Mouse (Mus musculus) lung, embryonic 16.5 days (tissue): ENCODE results near the gene Mlxip. TPM values are rescaled to one million over a fixed set of nuclear protein-coding genes. Genes with fewer than 3 reads are reported as not detected.
A peak's percentile ranks its signal among the peaks of the same experiment; 100 is the strongest.

Source experiments
- ATAC-seq: fragments of 200-750 bp; cut with Nextera tagmentation; 2 replicates; pipeline ENCODE4 v1.8.0; 2017; ENCODE audit warnings: low read depth, mild to moderate bottlenecking, moderate library complexity
- H3K27ac ChIP-seq: fragments of 300-500 bp; sonication (generic); 2 replicates; pipeline ENCODE4 v1.5.1; 2014; ENCODE audit warnings: mild to moderate bottlenecking, control low read depth, low read length
- H3K27me3 ChIP-seq: fragments of 300-500 bp; sonication (generic); 2 replicates; pipeline ENCODE4 v1.6.1; 2014; ENCODE audit warnings: low read depth, low read length, mixed read lengths; ENCODE audit not compliant: control insufficient read depth, insufficient read depth
- H3K36me3 ChIP-seq: fragments of 300-500 bp; sonication (generic); 2 replicates; pipeline ENCODE4 v1.6.1; 2014; ENCODE audit warnings: low read length; ENCODE audit not compliant: control insufficient read depth, insufficient read depth
- H3K4me1 ChIP-seq: fragments of 300-500 bp; sonication (generic); replicated peaks from 2 replicates; pipeline ENCODE4 v1.6.1; 2014; ENCODE audit warnings: low read length, mixed read lengths; ENCODE audit not compliant: control insufficient read depth, insufficient read depth
- H3K4me2 ChIP-seq: fragments of 300-500 bp; sonication (generic); 2 replicates; pipeline ENCODE4 v1.6.1; 2014; ENCODE audit warnings: low read depth, low read length, control low read depth
- H3K4me3 ChIP-seq: fragments of 300-500 bp; sonication (generic); 2 replicates; pipeline ENCODE4 v1.5.1; 2014; ENCODE audit warnings: mild to moderate bottlenecking, low read length, control low read depth
- H3K9ac ChIP-seq: fragments of 300-500 bp; sonication (generic); 2 replicates; pipeline ENCODE4 v1.6.1; 2014; ENCODE audit warnings: low read length, control low read depth
- H3K9me3 ChIP-seq: fragments of 300-500 bp; sonication (generic); 2 replicates; pipeline ENCODE4 v1.6.1; 2016; ENCODE audit warnings: low read length; ENCODE audit not compliant: control insufficient read depth
- WGBS: fragments of 180-500 bp; shearing (Covaris S2); extraction: QIAGEN DNeasy Blood & Tissue Kit; methylation state at CpG from one replicate; pipeline ENCODE4 v1.1.7; 2014; 5-methylcytosine and 5-hydroxymethylcytosine counted together
- polyA plus RNA-seq: library from polyadenylated mRNA; unstranded; fragments of >200 nt; fragmentation: Nextera tagmentation; extraction: Ambion mirVana; gene quantifications from 2 replicates; pipeline ENCODE4 v1.2.1, GENCODE M21; 2015

Mlxip gene
- polyA plus RNA-seq, 1 experiment from 2014 or later, result 17.8 TPM

DNA sequence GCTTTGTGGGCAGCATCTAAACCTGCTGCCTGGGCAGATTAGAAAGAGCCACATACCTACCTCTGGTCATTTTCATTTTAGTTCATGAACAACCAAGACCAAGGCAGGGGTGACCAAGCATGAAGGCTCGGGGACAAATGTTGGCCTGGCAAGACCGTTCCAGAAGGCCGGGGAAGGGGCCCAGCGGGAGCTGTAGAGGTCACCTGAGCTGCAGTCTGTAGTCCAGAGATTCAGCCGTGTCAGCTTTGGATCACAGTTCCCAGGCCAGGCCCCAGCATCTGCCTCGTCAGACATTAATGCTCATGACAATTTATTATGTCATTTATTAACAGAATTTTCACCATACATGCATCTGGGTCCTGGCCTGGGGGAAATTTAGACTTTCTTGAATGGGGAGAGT lies 35.2 kb upstream of the Mlxip start:
- H3K9ac ChIP-seq, result no peak overlapping the region
- H3K9me3 ChIP-seq, result no peaks in the 10 kb centered on the region
- 84% methylated on average over 6 of the region's 6 CpGs for WGBS
- H3K27me3 ChIP-seq, result no peaks in the 10 kb centered on the region
- H3K4me1 ChIP-seq, result peaks cover 2% of the 10 kb centered on the region; the same call in 1 of the 2 replicates
- H3K36me3 ChIP-seq, result peaks cover 36% of the 10 kb centered on the region
- H3K27ac ChIP-seq, result no peak overlapping the region
- H3K4me3 ChIP-seq, result no peak overlapping the region
- no peak for ATAC-seq
- H3K4me2 ChIP-seq, result no peak overlapping the region

DNA sequence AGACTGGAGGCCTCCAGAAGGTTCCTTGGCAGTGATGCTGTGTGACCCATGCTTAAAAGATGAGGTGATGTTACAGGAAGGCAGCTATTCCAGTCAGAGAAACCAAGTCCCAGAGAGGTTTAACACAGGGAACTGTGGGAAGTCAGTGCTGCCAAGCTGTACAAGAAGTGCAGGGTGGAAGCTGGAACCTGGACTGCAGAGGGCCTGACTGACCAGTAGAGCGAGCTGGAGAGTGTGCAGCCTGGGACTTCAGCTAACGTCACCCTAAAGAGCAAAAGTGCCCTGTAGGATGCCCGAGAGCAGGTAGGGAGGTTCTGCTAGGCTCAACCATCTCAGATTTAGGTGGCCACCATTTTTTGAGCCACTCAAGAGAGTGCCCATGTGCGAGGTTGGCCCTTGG lies 31.7 kb upstream of the Mlxip start:
- no peaks in the 10 kb centered on the region for H3K9me3 ChIP-seq
- H3K9ac ChIP-seq, result no peak overlapping the region
- 85% methylated on average over 4 of the region's 4 CpGs for WGBS
- no peak for ATAC-seq
- H3K4me2 ChIP-seq, result no peak overlapping the region
- H3K4me3 ChIP-seq, result no peak overlapping the region
- H3K36me3 ChIP-seq, result peaks cover 33% of the 10 kb centered on the region
- peaks cover 3% of the 10 kb centered on the region; the same call in 1 of the 2 replicates for H3K4me1 ChIP-seq
- no peaks in the 10 kb centered on the region for H3K27me3 ChIP-seq
- no peak overlapping the region for H3K27ac ChIP-seq

GRCm38 (mm10) chr5:123364302-123364971 lies 30.2 kb upstream of the Mlxip start:
- Histone ChIP-seq H3K4me3 (no peak overlapping the region), H3K4me2 (no peak overlapping the region), H3K27ac (peak overlapping the region; percentile 65), H3K9me3 (no peaks in the 10 kb centered on the region), H3K9ac (no peak overlapping the region), H3K36me3 (peaks cover 21% of the 10 kb centered on the region), H3K4me1 (peaks cover 3% of the 10 kb centered on the region; the same call in 1 of the 2 replicates), H3K27me3 (no peaks in the 10 kb centered on the region)
- 72% methylated on average over 11 of the region's 11 CpGs for WGBS
- peak; percentile 81 for ATAC-seq

DNA sequence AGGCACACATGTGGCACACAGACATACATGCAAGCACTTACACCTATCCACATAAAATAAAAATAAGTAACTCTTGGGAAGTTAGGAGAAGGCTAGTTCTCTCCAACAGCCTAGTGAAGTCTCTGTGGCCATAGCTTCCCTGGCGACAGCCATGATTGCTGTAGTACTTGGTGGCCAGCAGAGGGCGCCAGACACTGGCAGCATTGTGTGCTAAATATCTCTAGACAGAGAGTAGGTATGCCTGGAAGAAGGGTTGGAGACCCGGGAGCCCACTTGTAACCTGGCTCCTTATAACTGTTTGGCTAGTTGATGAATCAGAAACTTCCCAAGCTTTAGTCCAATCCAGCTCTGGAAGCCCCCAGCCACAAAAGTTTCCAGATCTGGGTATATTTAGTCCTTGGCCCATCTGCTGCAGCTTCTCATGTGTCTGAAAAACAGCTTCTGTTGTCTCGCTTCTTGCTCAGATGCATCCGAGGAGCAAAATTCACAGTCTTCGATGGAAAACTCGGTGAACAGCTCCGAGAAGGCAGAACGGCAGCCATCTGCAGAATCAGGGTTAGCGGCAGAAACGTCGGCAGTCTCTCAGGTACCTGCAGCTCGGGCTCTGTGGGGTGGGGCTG lies 25.6 kb upstream of the Mlxip start:
- H3K36me3 ChIP-seq, result peaks cover 40% of the 10 kb centered on the region
- H3K4me2 ChIP-seq, result no peak overlapping the region
- WGBS, result 76% methylated on average over 13 of the region's 13 CpGs
- no peak overlapping the region for H3K27ac ChIP-seq
- no peaks in the 10 kb centered on the region for H3K27me3 ChIP-seq
- peaks cover 3% of the 10 kb centered on the region; the same call in 1 of the 2 replicates for H3K4me1 ChIP-seq
- no peaks in the 10 kb centered on the region for H3K9me3 ChIP-seq
- peak; percentile 34; the same call in 1 of the 2 replicates for ATAC-seq
- H3K9ac ChIP-seq, result no peak overlapping the region
- no peak overlapping the region for H3K4me3 ChIP-seq

DNA sequence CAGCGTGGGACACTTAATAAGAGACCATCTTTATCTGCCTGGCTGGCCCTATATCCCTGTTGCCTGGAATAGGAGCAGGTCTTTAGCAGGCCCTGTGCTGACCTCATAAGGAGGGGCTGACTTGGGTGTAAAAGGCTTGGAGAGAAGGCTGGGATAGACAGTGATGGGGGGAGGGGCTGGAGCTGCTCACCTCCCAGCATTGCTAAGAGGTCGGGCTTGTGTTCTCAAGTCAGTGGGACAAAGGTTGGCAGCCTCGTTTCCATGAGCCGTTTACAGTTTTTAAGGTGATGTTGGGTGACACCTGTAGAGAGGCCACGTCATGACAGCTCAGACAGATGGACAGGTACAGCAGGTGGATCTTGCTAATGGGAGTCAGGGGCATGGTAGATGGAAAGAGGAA lies 24.5 kb upstream of the Mlxip start:
- Histone ChIP-seq H3K27ac (no peak overlapping the region), H3K4me2 (no peak overlapping the region), H3K9ac (no peak overlapping the region), H3K4me1 (no peaks in the 10 kb centered on the region), H3K27me3 (no peaks in the 10 kb centered on the region), H3K9me3 (no peaks in the 10 kb centered on the region), H3K4me3 (no peak overlapping the region), H3K36me3 (peaks cover 38% of the 10 kb centered on the region)
- ATAC-seq, result no peak
- 82% methylated on average over 5 of the region's 5 CpGs for WGBS

DNA sequence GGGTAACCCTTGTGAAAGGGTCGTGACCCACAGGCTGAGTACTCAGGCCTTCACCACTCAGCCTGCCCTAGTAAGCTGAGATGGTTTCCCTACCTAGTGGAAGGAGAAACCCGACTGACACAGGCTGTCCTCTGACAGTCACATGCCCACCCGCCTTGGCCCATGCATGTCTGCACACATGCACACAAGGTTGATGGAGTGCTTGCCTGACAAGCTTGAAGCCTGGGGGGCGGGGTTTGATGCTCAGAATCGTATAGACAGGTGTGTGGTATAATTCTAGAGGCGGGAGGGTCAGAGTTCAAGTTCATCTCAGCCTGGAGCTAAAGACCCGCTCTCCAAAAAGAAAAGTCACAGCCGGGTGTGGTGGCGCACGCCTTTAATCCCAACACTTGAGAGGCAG lies 19.3 kb upstream of the Mlxip start:
- 83% methylated on average over 10 of the region's 10 CpGs for WGBS
- Histone ChIP-seq H3K27me3 (no peaks in the 10 kb centered on the region), H3K4me3 (no peak overlapping the region), H3K4me2 (no peak overlapping the region), H3K9ac (no peak overlapping the region), H3K4me1 (peaks cover 8% of the 10 kb centered on the region; the same call in 1 of the 2 replicates), H3K27ac (no peak overlapping the region), H3K9me3 (no peaks in the 10 kb centered on the region), H3K36me3 (peaks cover 32% of the 10 kb centered on the region)
- ATAC-seq, result no peak

GRCm38 (mm10) chr5:123375793-123376452 lies 18.7 kb upstream of the Mlxip start:
- H3K36me3 ChIP-seq, result peaks cover 31% of the 10 kb centered on the region
- no peak overlapping the region for H3K4me3 ChIP-seq
- no peaks in the 10 kb centered on the region for H3K27me3 ChIP-seq
- H3K4me2 ChIP-seq, result no peak overlapping the region
- WGBS, result 76% methylated on average over 6 of the region's 6 CpGs
- no peak overlapping the region for H3K9ac ChIP-seq
- no peak for ATAC-seq
- peaks cover 8% of the 10 kb centered on the region; the same call in 1 of the 2 replicates for H3K4me1 ChIP-seq
- H3K9me3 ChIP-seq, result no peaks in the 10 kb centered on the region
- H3K27ac ChIP-seq, result peak overlapping the region; percentile 7; the same call in 1 of the 2 replicates

- H3K27ac ChIP-seq, result no peak overlapping the region
- peaks cover 26% of the 10 kb centered on the region for H3K36me3 ChIP-seq
- peaks cover 8% of the 10 kb centered on the region; the same call in 1 of the 2 replicates for H3K4me1 ChIP-seq
- peak overlapping the region; percentile 17 for H3K4me2 ChIP-seq
- H3K27me3 ChIP-seq, result no peaks in the 10 kb centered on the region
- ATAC-seq, result peak; percentile 68
- H3K9ac ChIP-seq, result no peak overlapping the region
- no peaks in the 10 kb centered on the region for H3K9me3 ChIP-seq
- no peak overlapping the region for H3K4me3 ChIP-seq
- WGBS, result 15% methylated on average over 10 of the region's 10 CpGs
Observed at GRCm38 (mm10) chr5:123376569-123376968, 18.0 kb upstream of the Mlxip start.
